Mouse (Mus musculus) lung, embryonic 15.5 days (tissue): Measurements from ENCODE around the gene Me1. TPM values are rescaled to one million over a fixed set of nuclear protein-coding genes. Genes with fewer than 3 reads are reported as not detected.

Source experiments
- ATAC-seq: fragments of 200-750 bp; cut with Nextera tagmentation; 2 replicates; pipeline ENCODE4 v1.8.0; 2017; ENCODE audit warnings: moderate number of reproducible peaks, borderline replicate concordance; ENCODE audit not compliant: low FRiP score, low TSS enrichment; ENCODE audit errors: extremely low read depth
- H3K27ac ChIP-seq: fragments of 300-500 bp; sonication (generic); 2 replicates; pipeline ENCODE4 v1.5.1; 2015; ENCODE audit warnings: moderate library complexity, mild to moderate bottlenecking, inconsistent platforms
- H3K27me3 ChIP-seq: fragments of 300-500 bp; sonication (generic); 2 replicates; pipeline ENCODE4 v1.6.1; 2015; ENCODE audit warnings: inconsistent platforms
- H3K36me3 ChIP-seq: fragments of 300-500 bp; sonication (generic); 2 replicates; pipeline ENCODE4 v1.6.1; 2015; ENCODE audit warnings: inconsistent platforms
- H3K4me1 ChIP-seq: fragments of 300-500 bp; sonication (generic); 2 replicates; pipeline ENCODE4 v1.6.1; 2015; ENCODE audit warnings: inconsistent platforms
- H3K4me2 ChIP-seq: fragments of 300-500 bp; sonication (generic); 2 replicates; pipeline ENCODE4 v1.6.1; 2015; ENCODE audit warnings: inconsistent platforms, mild to moderate bottlenecking, moderate library complexity
- H3K4me3 ChIP-seq: fragments of 300-500 bp; sonication (generic); 2 replicates; pipeline ENCODE4 v1.5.1; 2015; ENCODE audit warnings: mild to moderate bottlenecking, inconsistent platforms
- H3K9ac ChIP-seq: fragments of 300-500 bp; sonication (generic); 2 replicates; pipeline ENCODE4 v1.6.1; 2015; ENCODE audit warnings: inconsistent platforms
- H3K9me3 ChIP-seq: fragments of 300-500 bp; sonication (generic); 2 replicates; pipeline ENCODE4 v1.6.1; 2016; ENCODE audit warnings: inconsistent platforms
- WGBS: fragments of 180-500 bp; shearing (Covaris S2); methylation state at CpG from one replicate; pipeline ENCODE4 v1.1.7; 2015; 5-methylcytosine and 5-hydroxymethylcytosine counted together
- polyA plus RNA-seq: library from polyadenylated mRNA; unstranded; fragments of >200 nt; fragmentation: Nextera tagmentation; extraction: Ambion mirVana; gene quantifications from 2 replicates; pipeline ENCODE4 v1.2.1, GENCODE M21; 2015

Me1 gene
- polyA plus RNA-seq, 1 experiment from 2014 or later = 32.6 TPM

- ATAC-seq = peak; percentile 35; the same call in 1 of the 2 replicates
Measured at GRCm38 (mm10) chr9:86560543-86560942, 135.2 kb downstream of the Me1 start.

GRCm38 (mm10) chr9:86554641-86555040 is 141.1 kb downstream of the Me1 start:
- Histone ChIP-seq H3K27ac (no peak overlapping the region), H3K9ac (no peak overlapping the region), H3K4me3 (no peak overlapping the region), H3K4me2 (no peak overlapping the region), H3K9me3 (no peaks in the 10 kb centered on the region), H3K4me1 (no peaks in the 10 kb centered on the region), H3K27me3 (no peaks in the 10 kb centered on the region), H3K36me3 (peaks cover 55% of the 10 kb centered on the region)
- no peak for ATAC-seq
- WGBS = 94% methylated on average over 4 of the region's 4 CpGs

More at GRCm38 (mm10) chr9:86560543-86560942, 135.2 kb downstream of the Me1 start:
- Histone ChIP-seq H3K9ac (no peak overlapping the region), H3K4me2 (no peak overlapping the region), H3K4me3 (no peak overlapping the region), H3K36me3 (peaks cover 68% of the 10 kb centered on the region), H3K27me3 (no peaks in the 10 kb centered on the region), H3K27ac (peak overlapping the region; percentile 76), H3K4me1 (no peaks in the 10 kb centered on the region), H3K9me3 (no peaks in the 10 kb centered on the region)
- WGBS = 69% methylated on average over 3 of the region's 3 CpGs

DNA sequence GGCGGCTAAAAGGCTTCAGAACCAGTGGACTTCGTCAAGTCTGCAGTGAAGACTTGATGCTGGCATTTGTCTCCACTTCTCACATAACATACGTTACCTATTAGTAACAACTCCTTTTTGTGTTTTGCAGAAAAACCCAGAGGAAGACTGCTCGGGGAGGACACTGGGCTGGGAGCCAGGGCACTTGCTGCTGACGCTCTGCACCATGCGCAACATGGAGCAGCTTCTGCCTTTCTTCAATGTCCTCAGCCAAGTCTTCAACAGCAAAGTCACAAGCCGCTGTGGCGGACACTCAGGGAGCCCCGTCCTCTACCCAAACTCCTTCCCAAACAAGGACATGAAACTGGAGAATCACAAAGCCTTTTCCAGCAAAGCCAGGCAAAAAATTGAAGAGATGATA is 141.9 kb downstream of the Me1 start:
- Histone ChIP-seq H3K27me3 (no peaks in the 10 kb centered on the region), H3K4me3 (no peak overlapping the region), H3K9me3 (no peaks in the 10 kb centered on the region), H3K36me3 (peaks cover 52% of the 10 kb centered on the region), H3K4me2 (no peak overlapping the region), H3K4me1 (no peaks in the 10 kb centered on the region), H3K27ac (no peak overlapping the region), H3K9ac (no peak overlapping the region)
- no peak for ATAC-seq
- WGBS = 83% methylated on average over 9 of the region's 9 CpGs

DNA sequence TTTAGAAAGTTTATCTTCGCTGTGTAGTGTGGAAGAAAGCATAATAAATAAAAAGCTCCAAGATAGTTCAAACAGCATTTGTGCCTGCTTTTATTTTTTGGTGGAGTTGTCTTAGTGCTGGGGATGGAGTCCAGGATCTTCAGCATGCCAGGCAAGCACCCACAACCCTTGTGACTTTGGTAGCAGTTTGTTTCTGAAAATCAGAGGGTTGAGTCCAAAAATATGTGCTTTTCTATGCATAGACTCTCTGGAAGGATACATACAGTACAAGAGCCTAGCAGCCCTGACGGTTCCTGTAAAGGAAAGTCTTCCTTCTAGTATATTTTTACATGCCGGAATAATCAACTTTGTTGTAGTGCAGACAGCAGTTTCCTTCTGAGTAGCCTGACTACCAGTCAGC is 145.0 kb downstream of the Me1 start:
- Histone ChIP-seq H3K9ac (no peak overlapping the region), H3K4me2 (no peak overlapping the region), H3K4me3 (no peak overlapping the region), H3K9me3 (no peaks in the 10 kb centered on the region), H3K27ac (no peak overlapping the region), H3K27me3 (no peaks in the 10 kb centered on the region), H3K36me3 (peaks cover 31% of the 10 kb centered on the region), H3K4me1 (no peaks in the 10 kb centered on the region)
- ATAC-seq = no peak
- WGBS = 85% methylated on average over 3 of the region's 3 CpGs

GRCm38 (mm10) chr9:86549637-86550162 is 146.1 kb downstream of the Me1 start:
- Histone ChIP-seq H3K4me1 (no peaks in the 10 kb centered on the region), H3K36me3 (peaks cover 36% of the 10 kb centered on the region), H3K4me2 (no peak overlapping the region), H3K9ac (no peak overlapping the region), H3K4me3 (no peak overlapping the region), H3K27ac (no peak overlapping the region), H3K27me3 (no peaks in the 10 kb centered on the region), H3K9me3 (no peaks in the 10 kb centered on the region)
- WGBS = 86% methylated on average over 5 of the region's 5 CpGs
- ATAC-seq = no peak

DNA sequence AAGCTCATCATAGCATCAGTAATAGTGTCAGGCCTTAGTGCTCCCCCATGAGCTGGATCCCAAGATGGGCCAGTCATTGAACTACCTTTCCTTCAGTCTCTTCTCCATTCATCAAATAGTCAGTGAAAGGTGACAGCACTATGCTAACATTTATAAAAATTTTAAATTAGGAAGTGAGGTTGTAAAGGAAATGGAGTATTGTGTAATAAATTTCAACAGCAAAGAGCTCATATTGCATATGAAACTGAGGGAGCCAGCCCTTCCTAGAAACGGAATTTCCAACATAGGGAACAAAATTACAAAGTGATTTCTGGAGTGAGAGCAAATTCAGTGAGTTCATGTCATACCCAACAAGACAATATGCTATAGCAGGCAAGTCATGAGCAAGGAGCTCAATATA is 151.2 kb downstream of the Me1 start:
- H3K4me1 ChIP-seq = no peaks in the 10 kb centered on the region

DNA sequence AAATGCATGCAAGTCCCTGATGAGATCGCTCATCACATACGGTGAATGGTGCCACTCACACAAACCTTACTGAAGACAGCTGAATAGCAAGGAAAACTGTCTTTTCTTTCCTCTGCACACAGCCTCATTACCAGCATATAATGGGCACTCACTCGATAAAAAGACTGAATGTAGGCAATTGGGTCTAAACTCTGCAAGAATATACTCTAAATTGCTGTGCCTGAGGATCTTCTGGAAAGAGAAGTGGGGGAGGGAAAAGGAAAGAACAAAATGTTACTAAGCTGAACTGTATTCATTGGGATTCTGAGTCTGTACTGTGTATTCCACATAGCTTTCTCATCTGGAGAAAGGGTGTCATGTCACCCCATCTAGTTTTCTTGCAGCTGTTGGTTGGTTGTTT is 152.3 kb downstream of the Me1 start:
- Histone ChIP-seq H3K4me2 (no peak overlapping the region), H3K4me1 (no peaks in the 10 kb centered on the region), H3K4me3 (no peak overlapping the region), H3K27ac (no peak overlapping the region), H3K36me3 (peaks cover 39% of the 10 kb centered on the region), H3K9ac (no peak overlapping the region), H3K27me3 (no peaks in the 10 kb centered on the region), H3K9me3 (no peaks in the 10 kb centered on the region)
- no peak for ATAC-seq
- WGBS = 97% methylated on average over 3 of the region's 3 CpGs

More for the DNA sequence above, 151.2 kb downstream of the Me1 start:
- H3K4me2 ChIP-seq = no peak overlapping the region
- H3K36me3 ChIP-seq = peaks cover 44% of the 10 kb centered on the region
- 53% methylated on average over 1 of the region's 1 CpGs for WGBS
- no peak overlapping the region for H3K4me3 ChIP-seq
- H3K27me3 ChIP-seq = no peaks in the 10 kb centered on the region
- H3K9ac ChIP-seq = no peak overlapping the region
- no peak overlapping the region for H3K27ac ChIP-seq
- no peak for ATAC-seq
- no peaks in the 10 kb centered on the region for H3K9me3 ChIP-seq

DNA sequence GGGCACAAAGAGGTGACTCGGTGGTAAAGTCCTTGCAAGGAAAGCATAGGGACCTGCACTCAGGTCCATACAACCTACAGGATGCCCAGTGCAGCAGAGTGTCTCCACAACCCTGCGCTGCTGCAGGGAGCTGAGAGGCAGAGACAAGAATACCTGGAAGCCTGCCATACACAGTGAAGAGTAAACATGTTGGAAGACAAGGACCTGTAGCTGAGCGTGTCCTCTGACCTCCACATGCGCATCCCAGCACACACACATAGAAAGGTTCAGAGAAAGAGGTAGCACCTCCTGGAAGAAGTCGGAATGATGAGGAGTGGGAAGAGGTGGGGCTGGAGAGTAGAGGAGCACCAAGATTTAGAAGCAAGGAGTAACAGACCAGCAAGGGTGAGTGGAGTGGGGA is 161.7 kb downstream of the Me1 start:
- peaks cover 11% of the 10 kb centered on the region; the same call in 1 of the 2 replicates for H3K36me3 ChIP-seq
- 78% methylated on average over 5 of the region's 5 CpGs for WGBS
- H3K4me3 ChIP-seq = no peak overlapping the region

More for the DNA sequence above, 161.7 kb downstream of the Me1 start:
- Histone ChIP-seq H3K27ac (no peak overlapping the region), H3K4me1 (no peaks in the 10 kb centered on the region), H3K27me3 (no peaks in the 10 kb centered on the region), H3K9me3 (no peaks in the 10 kb centered on the region), H3K4me2 (no peak overlapping the region), H3K9ac (no peak overlapping the region)
- ATAC-seq = no peak

Other genes with a start within 250 kb of the Me1 start
- gene Ube2cbp, start 231.0 kb downstream of the Me1 start, polyA plus RNA-seq = 5.0 and 5.4 TPM in 2 replicates
- 10.3 and 12.3 TPM in 2 replicates for gene Dop1a, start 228.8 kb downstream of the Me1 start, polyA plus RNA-seq
- gene Pgm3, start 124.1 kb downstream of the Me1 start, polyA plus RNA-seq = 40.6 and 41.2 TPM in 2 replicates
- gene Rwdd2a, start 124.0 kb downstream of the Me1 start, polyA plus RNA-seq = 4.4 and 5.3 TPM in 2 replicates
- gene Prss35, start 47.7 kb upstream of the Me1 start, polyA plus RNA-seq = 54.0 and 54.2 TPM in 2 replicates
- 3.9 and 5.8 TPM in 2 replicates for gene Snap91, start 184.7 kb upstream of the Me1 start, polyA plus RNA-seq